Mouse (Mus musculus) stomach, postnatal 0 days (tissue): Measurements from ENCODE around the gene Creg2. TPM values are rescaled to one million over a fixed set of nuclear protein-coding genes. Genes with fewer than 3 reads are reported as not detected.

Source experiments
- ATAC-seq: fragments of 200-750 bp; cut with Nextera tagmentation; 2 replicates; pipeline ENCODE4 v1.8.0; 2017; ENCODE audit not compliant: low FRiP score, low TSS enrichment
- DNase-seq: peaks from one replicate; pipeline ENCODE4 v3.0.0-alpha.2; 2016; ENCODE audit warnings: low spot score
- H3K27ac ChIP-seq: fragments of 300-500 bp; sonication (generic); replicated peaks from 2 replicates; pipeline ENCODE4 v1.5.1; 2014; ENCODE audit warnings: mild to moderate bottlenecking, control low read depth
- H3K27me3 ChIP-seq: fragments of 300-500 bp; sonication (generic); 2 replicates; pipeline ENCODE4 v1.6.1; 2014; ENCODE audit warnings: low read length; ENCODE audit not compliant: control insufficient read depth, insufficient read depth
- H3K36me3 ChIP-seq: fragments of 300-500 bp; sonication (generic); 2 replicates; pipeline ENCODE4 v1.6.1; 2014; ENCODE audit warnings: low read length, mixed read lengths; ENCODE audit not compliant: control insufficient read depth, insufficient read depth
- H3K4me1 ChIP-seq: fragments of 300-500 bp; sonication (generic); replicated peaks from 2 replicates; pipeline ENCODE4 v1.6.1; 2014; ENCODE audit warnings: antibody characterized with exemption; ENCODE audit not compliant: control insufficient read depth, insufficient read depth
- H3K4me2 ChIP-seq: fragments of 300-500 bp; sonication (generic); replicated peaks from 2 replicates; pipeline ENCODE4 v1.6.1; 2014; ENCODE audit warnings: low read depth, mild to moderate bottlenecking, control low read depth, moderate library complexity
- H3K4me3 ChIP-seq: fragments of 300-500 bp; sonication (generic); 2 replicates; pipeline ENCODE4 v1.5.1; 2014; ENCODE audit warnings: low read depth, low read length, control low read depth
- H3K9ac ChIP-seq: fragments of 300-500 bp; sonication (generic); 2 replicates; pipeline ENCODE4 v1.6.1; 2014; ENCODE audit warnings: mild to moderate bottlenecking, low read length, control low read depth, mixed read lengths
- H3K9me3 ChIP-seq: fragments of 300-500 bp; sonication (generic); 2 replicates; pipeline ENCODE4 v1.6.1; 2016; ENCODE audit warnings: low read length; ENCODE audit not compliant: control insufficient read depth
- CTCF ChIP-seq: IDR thresholded peaks from 2 replicates; pipeline ENCODE4 v1.5.1; 2016; ENCODE audit warnings: antibody characterized with exemption, low read depth, mild to moderate bottlenecking, moderate library complexity
- EP300 ChIP-seq: optimal IDR thresholded peaks from 2 replicates; pipeline ENCODE3; 2016; ENCODE audit warnings: antibody characterized with exemption
- WGBS: fragments of 180-500 bp; shearing (Covaris S2); extraction: QIAGEN DNeasy Blood & Tissue Kit; methylation state at CpG from one replicate; pipeline ENCODE4 v1.1.7; 2014; 5-methylcytosine and 5-hydroxymethylcytosine counted together
- polyA plus RNA-seq: library from polyadenylated mRNA; unstranded; fragments of >200 nt; fragmentation: Nextera tagmentation; extraction: Ambion mirVana; gene quantifications from 2 replicates; pipeline ENCODE4 v1.2.1, GENCODE M21; 2015

Gene Creg2
- polyA plus RNA-seq, 1 experiment from 2014 or later, result 0.30 TPM

GRCm38 (mm10) chr1:39691061-39691460 is 39.8 kb upstream of the Creg2 start:
- DNase-seq (no peak), ATAC-seq (no peak)
- H3K9me3 ChIP-seq, result no peaks in the 10 kb centered on the region
- no peak overlapping the region for H3K27ac ChIP-seq
- H3K4me3 ChIP-seq, result no peak overlapping the region
- no peak overlapping the region for H3K9ac ChIP-seq
- 51% methylated on average over 4 of the region's 4 CpGs for WGBS
- no peaks in the 10 kb centered on the region for H3K4me1 ChIP-seq
- TF ChIP-seq EP300, result no peak
- TF ChIP-seq CTCF, result no peak
- no peaks in the 10 kb centered on the region for H3K36me3 ChIP-seq
- H3K4me2 ChIP-seq, result no peak overlapping the region
- no peaks in the 10 kb centered on the region for H3K27me3 ChIP-seq

- Histone ChIP-seq H3K4me2 (no peak overlapping the region), H3K9me3 (no peaks in the 10 kb centered on the region), H3K36me3 (no peaks in the 10 kb centered on the region), H3K27me3 (no peaks in the 10 kb centered on the region), H3K9ac (no peak overlapping the region), H3K4me3 (no peak overlapping the region), H3K27ac (no peak overlapping the region), H3K4me1 (no peaks in the 10 kb centered on the region)
- no peak for TF ChIP-seq EP300
- no peak for TF ChIP-seq CTCF
- no peak for DNase-seq
- ATAC-seq, result no peak
- WGBS, result 69% methylated on average over 6 of the region's 6 CpGs
These were observed 37.3 kb upstream of the Creg2 start for GRCm38 (mm10) chr1:39688573-39688972.

- H3K27me3 ChIP-seq, result no peaks in the 10 kb centered on the region
- H3K9ac ChIP-seq, result no peak overlapping the region
- DNase-seq (no peak), ATAC-seq (no peak)
- no peaks in the 10 kb centered on the region for H3K4me1 ChIP-seq
- WGBS, result 57% methylated on average over 9 of the region's 9 CpGs
- no peak overlapping the region for H3K4me3 ChIP-seq
- no peaks in the 10 kb centered on the region for H3K9me3 ChIP-seq
- H3K27ac ChIP-seq, result no peak overlapping the region
- no peaks in the 10 kb centered on the region for H3K36me3 ChIP-seq
- no peak overlapping the region for H3K4me2 ChIP-seq
- TF ChIP-seq CTCF (no peak), EP300 (no peak)
These were observed 36.0 kb upstream of the Creg2 start for GRCm38 (mm10) chr1:39687279-39687678.

- ATAC-seq, result peak; percentile 72; the same call in 1 of the 2 replicates
- WGBS, result 7% methylated on average over 1 of the region's 1 CpGs
These were observed 34.6 kb upstream of the Creg2 start for GRCm38 (mm10) chr1:39685841-39686240.

GRCm38 (mm10) chr1:39681638-39682037 is 30.4 kb upstream of the Creg2 start:
- DNase-seq, result no peak
- Histone ChIP-seq H3K36me3 (no peaks in the 10 kb centered on the region), H3K4me3 (no peak overlapping the region), H3K9ac (no peak overlapping the region), H3K27me3 (no peaks in the 10 kb centered on the region), H3K9me3 (no peaks in the 10 kb centered on the region), H3K4me2 (no peak overlapping the region), H3K4me1 (no peaks in the 10 kb centered on the region), H3K27ac (no peak overlapping the region)
- no peak for TF ChIP-seq CTCF
- no peak for TF ChIP-seq EP300
- WGBS, result 86% methylated on average over 5 of the region's 5 CpGs
- ATAC-seq, result no peak

More at GRCm38 (mm10) chr1:39685841-39686240, 34.6 kb upstream of the Creg2 start:
- peak; percentile 74 for DNase-seq
- Histone ChIP-seq H3K4me1 (no peaks in the 10 kb centered on the region), H3K27me3 (no peaks in the 10 kb centered on the region), H3K36me3 (no peaks in the 10 kb centered on the region), H3K4me3 (no peak overlapping the region), H3K4me2 (no peak overlapping the region), H3K9me3 (no peaks in the 10 kb centered on the region), H3K9ac (no peak overlapping the region), H3K27ac (no peak overlapping the region)
- TF ChIP-seq EP300, result no peak
- TF ChIP-seq CTCF, result peak; percentile 89

GRCm38 (mm10) chr1:39680546-39680945 is 29.3 kb upstream of the Creg2 start:
- H3K36me3 ChIP-seq, result no peaks in the 10 kb centered on the region
- no peak overlapping the region for H3K4me3 ChIP-seq
- 64% methylated on average over 6 of the region's 6 CpGs for WGBS
- no peak overlapping the region for H3K27ac ChIP-seq
- no peak for ATAC-seq
- no peak overlapping the region for H3K4me2 ChIP-seq
- no peaks in the 10 kb centered on the region for H3K27me3 ChIP-seq
- peak; percentile 67 for TF ChIP-seq CTCF
- no peak for TF ChIP-seq EP300
- H3K9ac ChIP-seq, result no peak overlapping the region
- no peaks in the 10 kb centered on the region for H3K9me3 ChIP-seq
- H3K4me1 ChIP-seq, result no peaks in the 10 kb centered on the region
- DNase-seq, result no peak
